Mouse (Mus musculus): Measurements from ENCODE around the gene Zdhhc8. TPM values are rescaled to one million over a fixed set of nuclear protein-coding genes. Genes with fewer than 3 reads are reported as not detected.

The Zdhhc8 gene
- polyA plus RNA-seq, 1 experiment = 52.3 TPM

DNA sequence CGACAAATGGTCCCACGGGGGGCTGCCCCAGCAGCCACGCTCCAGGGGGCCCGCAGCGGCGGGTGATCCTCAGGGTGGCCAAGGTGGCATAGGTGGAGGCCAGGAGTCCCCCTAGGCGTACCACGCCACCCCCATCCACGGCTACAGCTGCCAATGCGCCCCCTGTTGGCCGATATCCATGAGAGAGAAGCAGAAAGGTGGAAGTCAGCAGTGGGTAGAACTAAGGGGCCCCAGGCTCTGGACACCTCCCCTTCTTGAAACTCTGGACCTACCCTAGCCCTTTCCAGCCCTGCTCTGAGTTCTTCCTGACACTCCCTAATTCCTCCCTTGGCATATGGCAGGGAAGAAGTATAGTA, 13.4 kb downstream of the Zdhhc8 start:
- Histone ChIP-seq H3K4me1 (ENCODE audit: control insufficient read depth, insufficient read depth, insufficient read length) (peaks cover 2% of the 10 kb centered on the region; the same call in 1 of the 2 replicates), H3K27me3 (ENCODE audit: control insufficient read depth, insufficient read depth, low read length) (no peaks in the 10 kb centered on the region), H3K36me3 (ENCODE audit: control insufficient read depth, insufficient read depth, low read length) (peaks cover 16% of the 10 kb centered on the region), H3K27ac (ENCODE audit: insufficient read depth, low read length) (no peak overlapping the region), H3K4me3 (ENCODE audit: extremely low read depth, insufficient read depth, insufficient read length) (no peak overlapping the region)
- DNase-seq (ENCODE audit: low read depth in 1 of 2, low spot score in 2 of 2) = no peak
- WGBS = 71% methylated on average over 11 of the region's 11 CpGs
- no peak for TF ChIP-seq CTCF (IDR thresholded peaks at IDR 0.05; ENCODE audit: extremely low read depth, insufficient read depth, insufficient read length, insufficient replicate concordance)
- no peak for TF ChIP-seq POLR2A (IDR thresholded peaks at IDR 0.05; ENCODE audit: low read depth, low read length)

DNA sequence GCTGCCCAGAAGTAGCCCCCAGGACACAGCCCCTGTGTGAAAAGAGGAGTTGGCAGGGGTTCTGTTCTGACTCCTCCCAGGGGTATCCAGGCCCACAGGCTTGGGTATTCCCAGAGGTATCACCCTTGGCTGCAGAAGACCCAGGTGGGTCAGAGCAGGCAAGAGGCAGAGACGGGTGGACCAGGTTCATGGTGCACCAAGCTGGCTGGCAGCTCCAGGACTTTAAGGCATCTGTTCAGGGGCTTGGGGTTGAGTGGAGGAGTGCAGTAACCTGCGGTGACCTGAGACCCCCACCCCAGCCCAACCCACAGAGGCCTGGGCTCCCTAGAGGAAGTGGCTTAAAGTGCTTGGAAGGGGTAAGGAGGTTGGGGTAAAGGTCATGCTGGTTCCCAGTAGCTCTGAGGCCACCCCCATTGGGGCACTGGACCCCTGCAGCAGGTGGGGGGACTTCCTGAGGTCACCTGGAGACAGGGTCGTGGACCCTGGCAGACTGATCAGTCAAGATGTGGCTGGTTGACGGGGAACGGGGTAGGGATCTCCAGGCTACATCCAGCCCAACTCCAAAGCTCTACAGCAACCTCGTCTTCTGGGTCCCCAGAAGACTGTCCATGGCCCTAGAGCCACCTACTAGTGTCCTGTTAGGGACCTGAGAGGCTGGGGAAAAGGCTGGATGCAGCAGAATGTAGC, 13.9 kb downstream of the Zdhhc8 start:
- no peak for TF ChIP-seq POLR2A (IDR thresholded peaks at IDR 0.05; ENCODE audit: low read depth, low read length)
- no peak for TF ChIP-seq CTCF (IDR thresholded peaks at IDR 0.05; ENCODE audit: extremely low read depth, insufficient read depth, insufficient read length, insufficient replicate concordance)
- no peak for DNase-seq (ENCODE audit: low read depth in 1 of 2, low spot score in 2 of 2)
- no peak overlapping the region for H3K4me3 ChIP-seq (ENCODE audit: extremely low read depth, insufficient read depth, insufficient read length)
- peaks cover 16% of the 10 kb centered on the region for H3K36me3 ChIP-seq (ENCODE audit: control insufficient read depth, insufficient read depth, low read length)
- WGBS = 77% methylated on average over 6 of the region's 6 CpGs
- peaks cover 2% of the 10 kb centered on the region; the same call in 1 of the 2 replicates for H3K4me1 ChIP-seq (ENCODE audit: control insufficient read depth, insufficient read depth, insufficient read length)
- no peak overlapping the region for H3K27ac ChIP-seq (ENCODE audit: insufficient read depth, low read length)
- H3K27me3 ChIP-seq (ENCODE audit: control insufficient read depth, insufficient read depth, low read length) = no peaks in the 10 kb centered on the region

DNA sequence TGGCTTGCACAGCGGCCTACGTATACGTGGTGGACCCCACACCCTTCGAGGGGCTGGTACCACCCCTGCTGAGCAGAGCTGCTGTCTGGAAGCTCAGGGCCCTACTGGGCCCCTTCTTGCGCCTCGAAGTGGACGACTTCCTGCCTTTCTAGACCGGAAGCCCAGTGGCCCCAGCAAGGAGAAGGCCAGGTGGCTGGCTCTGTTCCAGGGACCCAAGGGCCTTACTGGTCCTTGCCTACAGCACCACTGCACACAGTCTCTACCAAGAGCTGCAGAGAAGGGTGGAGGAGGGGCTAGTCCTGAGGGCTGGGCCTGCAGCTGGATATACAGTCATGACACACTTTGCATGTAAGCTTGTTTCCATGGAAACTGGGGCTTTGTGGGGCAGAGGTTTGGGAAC, 14.9 kb downstream of the Zdhhc8 start:
- no peak for DNase-seq (ENCODE audit: low read depth in 1 of 2, low spot score in 2 of 2)
- Histone ChIP-seq H3K36me3 (ENCODE audit: control insufficient read depth, insufficient read depth, low read length) (peaks cover 12% of the 10 kb centered on the region), H3K27ac (ENCODE audit: insufficient read depth, low read length) (no peak overlapping the region), H3K4me1 (ENCODE audit: control insufficient read depth, insufficient read depth, insufficient read length) (peaks cover 2% of the 10 kb centered on the region; the same call in 1 of the 2 replicates), H3K4me3 (ENCODE audit: extremely low read depth, insufficient read depth, insufficient read length) (no peak overlapping the region), H3K27me3 (ENCODE audit: control insufficient read depth, insufficient read depth, low read length) (no peaks in the 10 kb centered on the region)
- 18% methylated on average over 8 of the region's 8 CpGs for WGBS
- no peak for TF ChIP-seq POLR2A (IDR thresholded peaks at IDR 0.05; ENCODE audit: low read depth, low read length)
- no peak for TF ChIP-seq CTCF (IDR thresholded peaks at IDR 0.05; ENCODE audit: extremely low read depth, insufficient read depth, insufficient read length, insufficient replicate concordance)

DNA sequence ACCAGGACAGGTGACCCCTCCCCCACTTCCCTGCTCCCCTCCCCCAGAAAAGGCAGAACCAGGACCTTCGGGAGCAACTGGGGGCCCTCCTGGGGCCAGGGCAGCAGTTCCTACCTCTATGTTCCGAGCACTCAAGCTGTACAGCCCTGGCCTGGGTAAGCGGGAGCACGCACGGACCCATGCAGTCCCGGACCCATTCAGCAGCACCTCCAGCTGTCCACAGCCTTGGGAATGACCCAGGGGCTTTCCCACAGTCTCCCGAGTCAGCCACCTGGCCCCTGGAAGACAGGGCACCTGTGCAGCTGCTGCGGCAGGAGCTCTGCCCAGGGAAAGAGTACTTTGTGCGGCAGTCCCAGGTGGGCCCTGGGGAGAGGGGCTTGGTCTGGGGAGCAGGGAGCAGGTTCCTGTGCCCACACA, 16.3 kb downstream of the Zdhhc8 start:
- H3K27me3 ChIP-seq (ENCODE audit: control insufficient read depth, insufficient read depth, low read length) = no peaks in the 10 kb centered on the region
- DNase-seq (ENCODE audit: low read depth in 1 of 2, low spot score in 2 of 2) = no peak
- WGBS = 90% methylated on average over 9 of the region's 9 CpGs
- no peak overlapping the region for H3K27ac ChIP-seq (ENCODE audit: insufficient read depth, low read length)
- peaks cover 2% of the 10 kb centered on the region; the same call in 1 of the 2 replicates for H3K4me1 ChIP-seq (ENCODE audit: control insufficient read depth, insufficient read depth, insufficient read length)
- no peak for TF ChIP-seq CTCF (IDR thresholded peaks at IDR 0.05; ENCODE audit: extremely low read depth, insufficient read depth, insufficient read length, insufficient replicate concordance)
- TF ChIP-seq POLR2A (IDR thresholded peaks at IDR 0.05; ENCODE audit: low read depth, low read length) = no peak
- H3K4me3 ChIP-seq (ENCODE audit: extremely low read depth, insufficient read depth, insufficient read length) = no peak overlapping the region
- peaks cover 3% of the 10 kb centered on the region; the same call in 1 of the 2 replicates for H3K36me3 ChIP-seq (ENCODE audit: control insufficient read depth, insufficient read depth, low read length)

DNA sequence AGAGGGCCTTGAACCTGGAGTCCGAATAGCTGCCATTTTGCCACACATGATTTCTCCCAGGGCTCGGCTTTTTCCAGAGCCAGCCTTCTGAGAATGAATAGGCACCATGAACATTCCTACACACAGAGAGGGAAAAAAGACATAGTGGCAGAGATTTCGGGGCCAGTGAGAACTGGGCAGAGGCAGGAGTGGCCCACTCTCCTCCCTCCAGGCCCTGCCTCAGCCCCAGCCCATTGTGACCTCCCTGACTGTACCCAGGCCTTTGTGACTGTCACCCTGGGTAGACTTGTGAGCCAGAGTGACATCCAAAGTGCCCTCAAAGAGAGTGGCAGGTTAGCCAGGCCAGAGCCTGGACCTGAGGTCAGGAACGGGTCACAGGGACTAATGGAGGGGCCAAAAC, 17.4 kb downstream of the Zdhhc8 start, which contains the start of gene Ccdc188:
Gene Ccdc188, plus strand, starts transcription at position 301 of the 400 bp plus-strand sequence.
- DNase-seq (ENCODE audit: low read depth in 1 of 2, low spot score in 2 of 2) = no peak
- H3K27me3 ChIP-seq (ENCODE audit: control insufficient read depth, insufficient read depth, low read length) = no peaks in the 10 kb centered on the region
- H3K4me1 ChIP-seq (ENCODE audit: control insufficient read depth, insufficient read depth, insufficient read length) = peaks cover 2% of the 10 kb centered on the region; the same call in 1 of the 2 replicates
- H3K36me3 ChIP-seq (ENCODE audit: control insufficient read depth, insufficient read depth, low read length) = no peaks in the 10 kb centered on the region
- TF ChIP-seq CTCF (IDR thresholded peaks at IDR 0.05; ENCODE audit: extremely low read depth, insufficient read depth, insufficient read length, insufficient replicate concordance) = no peak
- no peak for TF ChIP-seq POLR2A (IDR thresholded peaks at IDR 0.05; ENCODE audit: low read depth, low read length)
- WGBS = 91% methylated on average over 4 of the region's 4 CpGs
- no peak within 1 kb of the TSS for H3K27ac ChIP-seq (ENCODE audit: insufficient read depth, low read length)
- no peak within 1 kb of the TSS for H3K4me3 ChIP-seq (ENCODE audit: extremely low read depth, insufficient read depth, insufficient read length)

DNA sequence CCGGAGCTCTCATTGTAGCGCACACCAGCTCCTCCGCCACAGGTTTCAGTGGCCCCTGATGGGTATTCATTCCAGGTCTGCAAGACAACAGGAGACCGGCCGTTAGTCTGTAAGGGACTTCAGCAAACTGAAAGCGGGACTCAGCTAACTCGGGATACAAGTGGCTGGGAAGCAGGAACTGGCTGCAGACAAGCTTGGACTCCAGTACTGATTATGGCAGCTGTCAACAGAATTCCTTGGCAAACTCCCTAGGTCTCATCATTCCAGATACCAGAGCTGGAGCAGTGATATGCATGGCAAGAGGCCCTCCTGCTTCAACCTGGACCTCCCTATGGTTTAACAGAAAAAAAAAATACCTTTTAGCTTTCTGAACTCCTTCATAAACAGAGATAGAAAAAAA, 20.1 kb downstream of the Zdhhc8 start:
- H3K27ac ChIP-seq (ENCODE audit: insufficient read depth, low read length) = no peak overlapping the region

DNA sequence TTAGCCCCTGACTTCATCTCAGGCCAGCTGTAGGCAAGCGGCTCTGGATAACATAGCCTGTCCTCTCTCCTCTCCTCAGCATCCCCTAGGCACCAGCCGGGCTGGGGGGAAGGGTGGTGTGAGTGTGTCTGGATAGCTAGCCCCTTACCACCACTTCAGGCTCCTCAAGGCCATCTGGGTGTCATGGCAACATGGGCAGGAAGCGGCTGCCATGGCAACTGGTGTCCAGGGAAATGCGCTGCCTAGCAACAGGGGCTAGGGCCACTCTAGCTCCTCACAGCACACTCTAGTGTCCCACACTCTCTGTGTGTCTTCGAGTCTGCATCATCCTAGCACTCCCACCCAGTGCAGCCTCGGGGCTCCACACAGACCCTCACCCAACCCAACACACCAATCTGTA, 21.2 kb downstream of the Zdhhc8 start:
- no peak overlapping the region for H3K27ac ChIP-seq (ENCODE audit: insufficient read depth, low read length)
- no peaks in the 10 kb centered on the region for H3K36me3 ChIP-seq (ENCODE audit: control insufficient read depth, insufficient read depth, low read length)
- DNase-seq (ENCODE audit: low read depth in 1 of 2, low spot score in 2 of 2) = no peak
- H3K4me3 ChIP-seq (ENCODE audit: extremely low read depth, insufficient read depth, insufficient read length) = no peak overlapping the region
- TF ChIP-seq POLR2A (IDR thresholded peaks at IDR 0.05; ENCODE audit: low read depth, low read length) = no peak
- no peak for TF ChIP-seq CTCF (IDR thresholded peaks at IDR 0.05; ENCODE audit: extremely low read depth, insufficient read depth, insufficient read length, insufficient replicate concordance)
- 72% methylated on average over 6 of the region's 6 CpGs for WGBS
- no peaks in the 10 kb centered on the region for H3K4me1 ChIP-seq (ENCODE audit: control insufficient read depth, insufficient read depth, insufficient read length)
- no peaks in the 10 kb centered on the region for H3K27me3 ChIP-seq (ENCODE audit: control insufficient read depth, insufficient read depth, low read length)

More for the DNA sequence above, 20.1 kb downstream of the Zdhhc8 start:
- no peak overlapping the region for H3K4me3 ChIP-seq (ENCODE audit: extremely low read depth, insufficient read depth, insufficient read length)
- no peak for DNase-seq (ENCODE audit: low read depth in 1 of 2, low spot score in 2 of 2)
- H3K36me3 ChIP-seq (ENCODE audit: control insufficient read depth, insufficient read depth, low read length) = no peaks in the 10 kb centered on the region
- no peaks in the 10 kb centered on the region for H3K4me1 ChIP-seq (ENCODE audit: control insufficient read depth, insufficient read depth, insufficient read length)
- no peaks in the 10 kb centered on the region for H3K27me3 ChIP-seq (ENCODE audit: control insufficient read depth, insufficient read depth, low read length)
- no peak for TF ChIP-seq CTCF (IDR thresholded peaks at IDR 0.05; ENCODE audit: extremely low read depth, insufficient read depth, insufficient read length, insufficient replicate concordance)
- no peak for TF ChIP-seq POLR2A (IDR thresholded peaks at IDR 0.05; ENCODE audit: low read depth, low read length)
- 86% methylated on average over 7 of the region's 7 CpGs for WGBS
